Mouse (Mus musculus): ENCODE data around the gene Wars. TPM values are rescaled to one million over a fixed set of nuclear protein-coding genes. Genes with fewer than 3 reads are reported as not detected.

The Wars gene
- 107 and 119 TPM in 2 replicates for polyA plus RNA-seq (2012; rRNA removed)

DNA sequence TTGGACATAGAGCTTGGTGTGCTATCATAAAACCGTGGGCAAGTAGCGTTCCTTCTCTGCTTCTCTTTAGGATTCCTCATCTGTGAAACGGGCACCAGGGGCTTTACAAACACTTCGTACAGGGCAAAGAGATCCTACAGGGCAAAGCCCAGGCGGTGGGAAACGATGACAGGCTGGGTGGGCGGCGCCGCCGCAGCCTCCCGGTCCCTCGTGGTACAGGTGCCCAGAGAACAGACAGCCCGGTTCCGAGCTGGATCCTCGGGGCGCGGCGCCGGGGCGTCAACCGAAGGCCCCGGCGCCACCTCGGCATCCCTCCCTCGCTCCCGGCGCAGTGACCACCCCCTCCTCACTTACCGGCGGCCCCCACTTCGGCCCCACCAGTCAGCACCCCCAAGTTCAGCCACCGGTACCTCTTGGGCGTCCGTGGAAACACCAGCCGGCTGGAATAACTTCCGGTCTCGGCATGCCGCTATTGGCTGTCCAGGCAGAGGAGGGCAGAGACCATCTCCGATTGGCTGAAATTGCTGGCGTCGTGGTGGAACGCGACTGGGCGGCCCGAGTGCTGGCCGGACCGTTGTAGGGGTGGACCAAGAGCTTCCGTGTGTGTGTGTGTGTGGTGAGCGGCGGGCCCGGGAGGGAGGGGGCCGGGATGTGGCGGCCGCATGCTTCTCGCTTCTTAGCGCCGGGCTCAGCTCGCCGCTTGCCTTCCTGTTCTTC lies at the start of gene Wars:
TSS of gene Wars (minus strand) at position 460 of the 717 bp plus-strand sequence.
- DNase-seq (ENCODE audit: low read depth) = peak; percentile 99
- TF ChIP-seq CTCF (IDR thresholded peaks at IDR 0.05; ENCODE audit: borderline replicate concordance, extremely low read depth, insufficient read depth, insufficient read length) (no peak), POLR2A (IDR thresholded peaks at IDR 0.05; ENCODE audit: borderline replicate concordance, extremely low read depth, insufficient read depth, insufficient read length, poor library complexity, severe bottlenecking) (peak; percentile 87; the same call in 1 of the 2 replicates)

DNA sequence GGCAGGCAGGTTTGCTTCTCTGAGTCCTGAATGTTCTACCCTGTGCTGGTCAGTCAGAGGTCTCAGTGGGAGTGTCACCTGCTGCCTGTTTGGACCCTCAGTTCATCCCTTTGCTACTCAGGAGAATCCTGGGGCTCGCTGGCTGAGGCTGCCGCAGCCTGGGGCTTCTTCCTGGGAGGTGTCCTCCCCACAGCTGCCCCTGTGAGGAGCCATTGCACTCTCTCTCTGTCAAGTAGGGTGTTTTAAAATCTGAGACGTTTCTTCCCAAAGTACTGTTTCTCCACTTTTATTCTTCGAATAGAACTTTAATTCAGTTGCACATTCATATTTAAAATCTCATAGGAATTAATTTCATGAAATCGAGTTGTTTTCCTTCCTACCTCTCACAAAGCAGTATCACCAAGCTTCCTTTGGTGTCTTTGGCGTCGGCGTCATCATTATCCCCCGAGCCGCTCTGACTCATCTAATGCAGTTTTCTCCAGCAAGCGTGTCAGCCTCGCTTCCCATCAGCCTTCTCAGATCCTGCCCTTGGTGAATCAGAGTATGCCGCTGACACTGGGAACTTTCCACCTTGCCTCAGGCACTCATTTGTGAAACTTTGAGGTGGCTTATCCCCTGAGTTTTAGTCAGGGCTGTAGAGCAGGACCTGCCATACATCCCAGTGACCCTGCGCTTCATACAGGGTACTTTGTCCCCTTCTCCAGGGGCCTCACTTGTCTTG lies 48.4 kb upstream of the Wars start:
- DNase-seq (ENCODE audit: low read depth) = no peak
- TF ChIP-seq CTCF (IDR thresholded peaks at IDR 0.05; ENCODE audit: borderline replicate concordance, extremely low read depth, insufficient read depth, insufficient read length) (no peak), POLR2A (IDR thresholded peaks at IDR 0.05; ENCODE audit: borderline replicate concordance, extremely low read depth, insufficient read depth, insufficient read length, poor library complexity, severe bottlenecking) (no peak)

- DNase-seq (ENCODE audit: low read depth) = no peak
- no peak for TF ChIP-seq POLR2A (IDR thresholded peaks at IDR 0.05; ENCODE audit: borderline replicate concordance, extremely low read depth, insufficient read depth, insufficient read length, poor library complexity, severe bottlenecking)
- TF ChIP-seq CTCF (IDR thresholded peaks at IDR 0.05; ENCODE audit: borderline replicate concordance, extremely low read depth, insufficient read depth, insufficient read length) = peak; percentile 11; the same call in 1 of the 2 replicates
Observed at GRCm38 (mm10) chr12:108941282-108941681, 47.3 kb upstream of the Wars start.

DNA sequence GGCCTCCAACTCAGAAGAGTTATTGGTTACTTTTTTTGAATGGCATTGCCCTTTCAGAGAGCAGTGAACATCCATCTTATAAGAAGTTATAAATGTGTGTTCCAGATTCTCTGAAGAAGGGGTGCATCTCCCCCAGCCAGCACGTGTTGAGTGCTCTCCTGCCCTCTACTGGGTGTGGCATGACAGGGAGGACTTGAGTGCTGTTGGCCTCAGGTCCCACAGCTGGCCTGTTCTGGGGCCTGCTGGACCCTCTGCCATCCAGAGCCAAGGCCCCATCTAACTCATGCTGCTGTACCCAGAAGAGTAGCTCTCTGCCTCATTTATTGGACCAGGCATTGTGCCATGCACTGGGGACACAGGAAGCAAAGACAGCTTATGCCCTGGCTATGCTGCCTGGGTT lies 46.3 kb upstream of the Wars start:
- TF ChIP-seq POLR2A (IDR thresholded peaks at IDR 0.05; ENCODE audit: borderline replicate concordance, extremely low read depth, insufficient read depth, insufficient read length, poor library complexity, severe bottlenecking) = no peak
- no peak for TF ChIP-seq CTCF (IDR thresholded peaks at IDR 0.05; ENCODE audit: borderline replicate concordance, extremely low read depth, insufficient read depth, insufficient read length)
- DNase-seq (ENCODE audit: low read depth) = no peak

- peak; percentile 52 for DNase-seq (ENCODE audit: low read depth)
- TF ChIP-seq CTCF (IDR thresholded peaks at IDR 0.05; ENCODE audit: borderline replicate concordance, extremely low read depth, insufficient read depth, insufficient read length) (no peak), POLR2A (IDR thresholded peaks at IDR 0.05; ENCODE audit: borderline replicate concordance, extremely low read depth, insufficient read depth, insufficient read length, poor library complexity, severe bottlenecking) (no peak)
Observed at GRCm38 (mm10) chr12:108939317-108939716, 45.3 kb upstream of the Wars start.

GRCm38 (mm10) chr12:108938844-108939243 lies 44.9 kb upstream of the Wars start:
- no peak for TF ChIP-seq POLR2A (IDR thresholded peaks at IDR 0.05; ENCODE audit: borderline replicate concordance, extremely low read depth, insufficient read depth, insufficient read length, poor library complexity, severe bottlenecking)
- no peak for TF ChIP-seq CTCF (IDR thresholded peaks at IDR 0.05; ENCODE audit: borderline replicate concordance, extremely low read depth, insufficient read depth, insufficient read length)
- DNase-seq (ENCODE audit: low read depth) = no peak

- no peak for DNase-seq (ENCODE audit: low read depth)
- TF ChIP-seq POLR2A (IDR thresholded peaks at IDR 0.05; ENCODE audit: borderline replicate concordance, extremely low read depth, insufficient read depth, insufficient read length, poor library complexity, severe bottlenecking) (no peak), CTCF (IDR thresholded peaks at IDR 0.05; ENCODE audit: borderline replicate concordance, extremely low read depth, insufficient read depth, insufficient read length) (no peak)
Observed at GRCm38 (mm10) chr12:108937506-108937905, 43.5 kb upstream of the Wars start.

GRCm38 (mm10) chr12:108936834-108937233 lies 42.9 kb upstream of the Wars start:
- TF ChIP-seq CTCF (IDR thresholded peaks at IDR 0.05; ENCODE audit: borderline replicate concordance, extremely low read depth, insufficient read depth, insufficient read length) (no peak), POLR2A (IDR thresholded peaks at IDR 0.05; ENCODE audit: borderline replicate concordance, extremely low read depth, insufficient read depth, insufficient read length, poor library complexity, severe bottlenecking) (no peak)
- DNase-seq (ENCODE audit: low read depth) = no peak

GRCm38 (mm10) chr12:108934231-108934630 lies 40.3 kb upstream of the Wars start:
- no peak for TF ChIP-seq POLR2A (IDR thresholded peaks at IDR 0.05; ENCODE audit: borderline replicate concordance, extremely low read depth, insufficient read depth, insufficient read length, poor library complexity, severe bottlenecking)
- DNase-seq (ENCODE audit: low read depth) = no peak

DNA sequence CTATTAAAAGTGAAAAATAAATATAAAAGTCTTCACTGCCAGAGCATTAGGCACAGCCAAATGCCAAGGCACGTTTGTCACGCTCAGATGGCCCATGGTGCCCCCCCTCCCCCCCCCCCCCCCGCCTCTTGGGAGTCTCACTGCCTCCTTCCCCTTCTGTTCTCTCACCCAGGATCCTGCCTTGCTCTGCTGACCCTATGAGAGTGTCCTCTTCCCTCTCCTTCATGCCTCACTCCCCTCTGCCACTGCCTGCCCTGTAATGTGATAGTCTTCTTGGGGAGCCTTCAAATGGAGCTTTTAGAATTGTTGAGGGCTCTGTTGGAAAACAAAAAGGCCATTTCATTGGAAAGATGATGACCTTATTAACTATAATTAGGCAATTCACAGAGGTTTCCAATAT lies 38.1 kb upstream of the Wars start:
- no peak for TF ChIP-seq CTCF (IDR thresholded peaks at IDR 0.05; ENCODE audit: borderline replicate concordance, extremely low read depth, insufficient read depth, insufficient read length)
- no peak for TF ChIP-seq POLR2A (IDR thresholded peaks at IDR 0.05; ENCODE audit: borderline replicate concordance, extremely low read depth, insufficient read depth, insufficient read length, poor library complexity, severe bottlenecking)
- DNase-seq (ENCODE audit: low read depth) = no peak

DNA sequence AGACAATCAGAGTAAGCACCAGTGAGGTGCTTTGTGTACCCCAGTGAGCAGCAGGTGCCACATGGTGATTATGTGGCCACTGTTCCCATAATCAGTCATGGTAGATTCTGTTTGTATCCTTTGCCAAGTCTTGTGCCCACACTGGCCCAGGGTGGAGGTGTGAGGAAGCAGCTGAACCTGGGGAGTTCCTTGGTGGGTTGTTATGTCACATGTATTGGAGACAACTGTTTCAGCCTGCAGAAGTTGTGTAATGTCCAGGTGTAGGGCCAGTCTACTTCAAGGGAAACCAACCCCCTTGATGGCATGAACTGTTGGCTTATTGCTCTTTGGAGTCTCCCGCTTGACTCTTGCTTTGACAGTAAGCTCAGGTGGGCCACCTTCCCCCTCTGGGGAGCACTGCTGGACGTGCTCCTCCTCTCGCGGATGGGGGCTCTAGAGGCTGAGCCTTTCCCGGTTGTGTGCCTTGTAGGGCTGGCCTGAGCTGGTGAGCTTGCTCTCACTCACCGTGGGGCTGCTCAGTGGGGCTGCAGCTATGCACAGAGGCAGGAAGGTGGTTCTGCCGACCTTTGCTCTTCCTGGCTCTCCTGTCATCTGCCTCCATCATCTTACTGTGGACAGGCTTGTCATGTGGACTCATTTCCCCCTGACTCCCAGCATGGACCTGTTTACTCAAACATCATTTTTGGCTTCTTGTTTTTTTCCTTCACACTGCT lies 37.5 kb upstream of the Wars start:
- TF ChIP-seq CTCF (IDR thresholded peaks at IDR 0.05; ENCODE audit: borderline replicate concordance, extremely low read depth, insufficient read depth, insufficient read length) (no peak), POLR2A (IDR thresholded peaks at IDR 0.05; ENCODE audit: borderline replicate concordance, extremely low read depth, insufficient read depth, insufficient read length, poor library complexity, severe bottlenecking) (no peak)
- no peak for DNase-seq (ENCODE audit: low read depth)

All from brain, embryonic 14.5 days (tissue).